Mouse (Mus musculus) adrenal gland, adult 18-20 months (tissue): Measurements from ENCODE around the gene Trp73. TPM values are rescaled to one million over a fixed set of nuclear protein-coding genes. Genes with fewer than 3 reads are reported as not detected.

Experiments
- total RNA-seq, 2 experiments: library from RNA; stranded (reverse); gene quantifications; 1 replicate in 1 of 2; 2 replicates in 1 of 2; pipeline ENCODE4 v1.2.3; 2021

Gene Trp73
- total RNA-seq, 2 experiments from 2014 or later = not detected

Other genes starting within 250 kb of the Trp73 start
- 10 to 100 TPM; 15.4 to 16.9 TPM for gene A430005L14Rik, start 183.0 kb downstream of the Trp73 start, total RNA-seq
- 1 to 10 TPM; 2.8 to 3.2 TPM for gene Dffb, start 165.1 kb downstream of the Trp73 start, total RNA-seq
- gene Cep104, start 165.0 kb downstream of the Trp73 start, total RNA-seq = 10 to 100 TPM; 22.7 to 25.0 TPM
- gene Lrrc47, start 128.5 kb downstream of the Trp73 start, total RNA-seq = 10 to 100 TPM; 54.8 to 55.4 TPM
- 10 to 100 TPM; 48.5 to 54.2 TPM for gene Smim1, start 114.0 kb downstream of the Trp73 start, total RNA-seq
- gene Ccdc27, start 97.5 kb downstream of the Trp73 start, total RNA-seq = not detected
- 10 to 100 TPM; 14.2 to 21.1 TPM for gene Wrap73, start 2.2 kb upstream of the Trp73 start, total RNA-seq
- 100 to 1,000 TPM; 155 to 172 TPM for gene Tprgl, start 20.5 kb upstream of the Trp73 start, total RNA-seq
- gene Megf6, start 30.5 kb upstream of the Trp73 start, total RNA-seq = 1 to 10 TPM; 2.5 to 4.3 TPM
- gene Arhgef16, start 161.5 kb upstream of the Trp73 start, total RNA-seq = under 1 TPM; 0.19 to 0.23 TPM
- gene B230104I21Rik, start 195.9 kb upstream of the Trp73 start, total RNA-seq = not detected